Mouse (Mus musculus) v-Abl transformed pro-B cells (cell line): ENCODE results near the gene Gm49601.

Experiments used
- in situ Hi-C, 2 experiments: fragments of 400-800 bp; cut with MboI; formaldehyde crosslinking; loops; one replicate each; pipeline ENCODE4 v1.15.1; 2025; ENCODE audit not compliant: unreplicated experiment in 2 of 2

Gm49601 gene

DNA sequence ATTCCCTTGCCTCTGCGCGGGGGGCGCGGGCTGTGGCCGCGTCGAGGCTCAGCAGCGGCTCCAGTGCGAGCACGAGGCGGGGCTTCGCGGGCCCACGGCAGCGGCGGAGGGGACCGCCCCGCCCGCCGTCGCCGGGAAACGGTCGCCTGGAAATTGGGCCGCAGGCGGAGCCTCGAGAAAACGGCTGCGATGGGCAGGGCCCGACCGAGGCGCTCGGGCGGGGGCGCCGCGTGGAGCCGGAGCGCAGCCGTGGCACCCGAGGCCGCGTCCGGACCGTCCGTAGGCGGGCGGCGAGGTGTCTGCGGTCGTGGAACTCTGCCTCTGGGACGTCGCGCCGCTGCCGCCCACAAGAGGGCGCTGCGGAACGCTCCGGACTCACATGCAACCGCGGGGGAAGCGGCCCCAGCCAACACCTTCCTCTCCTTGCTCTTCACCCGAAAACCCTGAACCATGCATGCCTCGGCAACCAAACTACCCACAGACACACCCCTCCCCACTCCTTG is at the start of gene Gm49601:
Gene Gm49601 (minus strand): TSS at position 52 of the 503 bp plus-strand sequence.
- in situ Hi-C loops: no loop called here

DNA sequence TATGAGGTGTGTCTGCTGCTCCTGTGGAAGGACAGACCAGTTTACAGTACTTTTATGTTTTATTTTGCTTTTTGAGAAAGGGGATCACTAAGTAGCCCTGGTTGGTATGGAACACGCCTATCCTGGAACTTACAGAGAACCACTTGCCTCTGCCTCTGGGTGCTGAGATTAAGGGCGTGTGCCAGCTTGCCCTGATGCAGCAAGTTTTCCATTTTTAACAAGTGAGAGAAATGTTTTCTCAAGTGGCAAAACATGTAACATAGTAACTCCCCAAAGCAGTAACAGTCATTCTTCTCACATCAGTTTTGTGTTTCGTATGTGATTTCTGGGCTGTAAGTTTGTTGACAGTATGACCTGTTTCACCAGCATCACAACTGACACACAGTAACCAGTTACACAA is 46.8 kb upstream of the Gm49601 start:
- in situ Hi-C loops: no loop called here

DNA sequence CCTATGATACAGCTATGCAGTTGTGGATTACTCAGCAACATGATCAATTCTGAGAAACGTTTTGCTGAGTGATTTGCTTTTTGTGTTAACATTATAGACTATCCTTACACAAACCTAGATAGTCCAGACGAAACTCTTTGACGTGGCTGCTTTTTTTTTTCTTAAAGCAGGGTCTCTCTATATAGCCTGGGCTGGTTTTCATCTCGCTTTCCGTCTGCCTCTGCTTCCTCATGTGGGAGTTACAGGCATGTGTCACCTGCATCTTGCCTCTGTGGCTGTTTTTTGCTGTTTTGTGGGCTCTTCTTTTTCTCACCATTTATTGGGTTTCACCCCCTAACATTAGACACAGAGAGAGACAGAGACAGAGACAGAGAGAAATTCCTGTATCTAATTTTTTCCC is 45.8 kb upstream of the Gm49601 start:
- in situ Hi-C loops: no loop called here

DNA sequence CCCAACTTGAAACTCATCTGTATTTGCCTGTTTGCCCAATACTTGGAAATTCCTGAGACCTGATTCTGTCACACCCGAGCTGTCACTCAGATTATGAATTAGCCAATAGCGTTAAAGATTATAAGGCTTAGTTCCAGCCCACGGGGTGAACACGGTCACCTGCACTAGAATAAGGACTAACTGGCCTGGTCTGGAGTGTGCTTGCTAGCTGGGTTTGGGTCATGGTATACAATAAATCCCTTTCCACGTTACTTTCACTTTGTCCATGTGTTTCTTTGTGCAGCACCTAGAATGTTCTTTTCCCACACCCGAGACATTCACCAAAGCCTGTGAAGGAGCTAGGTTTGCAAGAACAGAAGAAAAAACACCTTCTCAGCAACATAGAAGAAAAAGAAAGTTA is 43.7 kb upstream of the Gm49601 start:
- in situ Hi-C loops: no loop called here

DNA sequence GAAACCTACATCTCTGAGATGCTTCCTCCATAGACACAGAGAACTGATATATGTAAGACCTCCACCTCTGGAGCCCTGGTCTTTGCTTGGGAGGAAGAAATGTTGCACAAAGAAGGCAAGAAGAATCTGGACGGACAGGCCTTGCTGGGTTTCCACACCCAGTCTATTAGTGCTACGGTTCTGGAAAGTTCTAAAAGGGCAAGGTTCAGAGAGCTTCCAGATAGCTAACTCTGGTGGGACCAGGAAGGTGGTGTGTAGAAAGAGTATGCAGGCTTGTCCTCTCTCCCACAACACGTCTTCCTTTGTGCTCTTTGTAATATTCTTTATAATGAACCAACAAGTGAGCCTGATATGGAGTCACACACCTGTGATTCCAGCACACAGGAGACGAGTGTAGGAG is 32.4 kb upstream of the Gm49601 start:
- in situ Hi-C loops: no loop called here

DNA sequence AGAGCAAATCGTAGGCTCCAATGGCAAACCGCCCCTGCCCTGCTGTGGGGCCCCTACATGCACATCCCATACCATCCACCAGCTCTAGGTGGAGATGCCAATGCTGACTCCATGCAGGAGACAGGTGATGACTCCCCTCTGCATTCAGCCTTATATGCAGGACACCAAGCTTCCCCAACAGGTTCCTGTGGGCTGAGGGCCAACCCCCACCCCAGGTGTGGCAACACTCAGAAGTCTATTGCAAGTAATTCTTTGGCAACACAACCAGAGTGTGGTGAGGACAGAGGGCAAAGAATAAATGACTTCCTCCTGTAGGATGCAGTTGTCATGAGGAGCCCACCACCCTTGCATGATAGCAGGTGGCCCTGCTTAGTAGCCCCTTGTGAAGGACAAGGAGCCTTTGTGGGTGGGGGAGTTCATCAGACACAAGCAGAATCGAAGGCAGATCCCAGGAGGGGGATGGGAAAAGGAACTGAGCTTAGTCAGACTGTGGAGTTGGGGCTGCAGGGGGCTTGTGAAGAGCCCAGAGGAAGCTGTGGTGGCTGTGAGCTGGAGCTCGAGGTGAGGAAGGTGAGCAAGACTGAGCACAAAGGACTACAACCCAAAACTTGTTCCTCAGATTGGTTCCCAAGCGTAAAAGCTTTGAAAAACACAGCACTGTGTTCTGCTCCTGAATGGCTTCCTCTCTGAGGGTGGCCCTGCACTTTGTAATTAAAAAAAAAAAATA is 29.3 kb upstream of the Gm49601 start:
- in situ Hi-C loops: no loop called here

DNA sequence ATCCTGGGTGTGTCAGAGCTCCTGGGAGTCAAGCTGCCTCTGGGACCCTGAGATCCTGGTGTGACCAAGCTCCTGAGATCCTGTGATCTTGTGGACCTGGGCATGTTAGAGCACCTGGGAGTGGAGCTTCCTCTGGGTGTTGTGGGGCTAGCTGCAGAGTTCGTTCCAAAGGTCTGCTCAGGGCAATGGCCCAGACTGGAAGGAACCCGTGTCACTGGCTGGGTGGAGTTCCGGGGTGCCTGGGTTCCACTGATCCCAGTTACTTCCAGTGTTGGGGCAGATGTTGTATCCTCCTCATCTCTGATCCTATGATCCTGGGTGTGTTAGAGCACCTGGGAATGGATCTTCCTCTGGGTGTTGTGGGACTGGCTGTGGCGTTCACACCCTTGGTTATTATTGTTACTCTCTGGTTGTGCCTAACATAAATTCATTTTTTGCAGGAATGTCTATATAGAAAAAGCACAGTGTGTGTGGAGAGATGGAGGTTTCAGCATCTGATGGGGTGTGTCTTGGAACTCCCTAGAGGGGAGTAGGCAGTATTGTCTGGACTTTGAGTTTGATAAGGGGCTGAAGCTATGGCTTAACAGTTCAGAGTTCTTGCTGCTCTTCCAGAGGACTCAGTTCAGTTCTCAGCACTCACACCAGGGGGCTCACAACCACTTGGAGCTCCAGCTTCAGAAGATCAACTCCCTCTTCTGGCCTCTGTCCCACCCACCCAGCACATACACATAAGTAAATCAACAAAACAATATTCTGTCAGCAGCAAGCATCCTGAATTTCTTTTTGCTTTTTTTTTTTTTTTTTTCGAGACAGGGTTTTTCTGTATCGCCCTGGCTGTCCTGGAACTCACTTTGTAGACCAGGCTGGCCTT is 27.3 kb upstream of the Gm49601 start:
- in situ Hi-C loops: no loop called here

DNA sequence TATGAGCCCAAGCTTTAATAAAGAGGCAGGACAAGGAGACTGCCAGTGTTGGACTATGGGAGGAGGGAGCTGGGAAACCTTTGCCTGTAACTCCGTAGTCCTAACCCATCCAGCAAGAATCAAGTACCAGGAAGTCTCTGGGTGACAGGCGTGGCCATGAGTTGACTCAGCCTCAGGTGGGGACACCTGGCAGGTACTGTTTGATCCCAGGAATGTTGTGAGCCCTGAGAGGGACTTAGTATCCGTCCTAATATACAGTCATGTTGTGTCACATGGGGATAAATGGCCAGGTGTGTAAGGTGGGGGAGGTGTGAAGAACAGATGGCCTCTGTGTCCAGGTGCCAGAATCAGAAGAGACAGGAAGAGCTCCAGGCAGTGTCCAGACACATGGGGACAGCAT is 22.9 kb upstream of the Gm49601 start:
- in situ Hi-C loops: no loop called here

DNA sequence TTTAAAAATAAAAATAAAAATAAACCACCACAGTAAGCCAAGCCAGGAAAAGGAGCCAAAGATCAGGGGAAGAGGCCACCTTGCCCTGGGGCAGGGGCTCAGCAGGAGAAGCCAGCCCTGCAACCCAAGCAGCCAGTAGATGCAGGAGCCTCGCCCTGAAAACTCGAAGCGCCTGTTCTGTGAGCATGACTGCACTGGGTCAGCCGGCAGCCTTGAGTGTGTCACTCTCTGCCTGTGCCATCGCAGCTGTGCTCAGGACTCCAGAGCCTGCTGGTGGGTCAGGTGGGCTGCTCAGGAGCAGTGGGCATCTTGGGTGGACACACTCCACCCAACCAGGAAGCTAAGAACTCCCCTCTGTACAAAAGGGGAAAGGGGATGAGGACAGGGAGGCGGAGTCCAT is 19.1 kb upstream of the Gm49601 start:
- in situ Hi-C loops: no loop called here

DNA sequence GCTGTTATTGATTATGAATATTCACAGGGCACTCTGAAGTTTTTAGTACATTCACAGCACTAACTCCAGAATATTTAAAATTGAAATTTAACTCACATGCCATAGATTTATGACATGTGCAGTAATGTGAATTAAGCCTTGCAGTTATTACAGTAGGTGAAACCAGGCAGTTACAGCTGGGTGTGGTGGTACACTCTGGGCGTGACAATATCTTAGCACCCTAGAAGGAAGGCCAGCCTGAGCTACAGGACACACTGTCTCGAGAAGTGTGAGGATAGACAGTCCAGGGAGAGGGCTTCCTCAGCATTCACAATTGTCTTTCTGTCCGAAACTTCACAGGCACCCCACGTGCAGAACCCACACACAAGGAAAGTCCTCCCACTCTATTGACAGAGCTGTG is 18.3 kb upstream of the Gm49601 start:
- in situ Hi-C loops: no loop called here

DNA sequence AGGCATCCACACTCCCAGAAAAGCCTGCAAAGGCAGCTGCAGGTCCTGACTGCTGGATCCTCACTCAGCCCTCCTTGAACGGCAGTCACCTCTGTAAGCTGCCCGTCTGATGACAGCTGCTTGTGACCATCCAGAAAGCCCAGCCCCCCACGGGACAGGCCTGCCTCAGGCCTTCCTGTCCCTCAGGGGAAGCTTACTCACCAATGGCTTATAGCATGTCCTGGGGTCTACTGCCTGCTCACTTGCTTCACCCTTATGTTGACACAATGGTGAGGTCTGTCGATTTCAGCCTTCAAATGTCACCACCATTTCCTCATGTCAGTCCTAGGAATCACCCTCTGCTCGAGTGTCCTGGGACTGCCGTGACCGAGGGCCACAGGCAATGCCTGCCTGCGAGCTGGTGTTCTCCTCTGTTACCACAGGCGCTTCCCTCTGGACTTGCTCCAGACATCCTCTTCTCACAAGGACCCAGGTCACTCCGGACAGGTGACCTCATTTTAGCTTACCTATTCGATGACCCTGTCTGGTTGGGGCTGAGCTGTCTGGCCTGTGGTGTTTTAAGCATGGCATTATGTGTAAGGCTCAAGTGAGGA is 17.3 kb upstream of the Gm49601 start:
- in situ Hi-C loops: no loop called here

DNA sequence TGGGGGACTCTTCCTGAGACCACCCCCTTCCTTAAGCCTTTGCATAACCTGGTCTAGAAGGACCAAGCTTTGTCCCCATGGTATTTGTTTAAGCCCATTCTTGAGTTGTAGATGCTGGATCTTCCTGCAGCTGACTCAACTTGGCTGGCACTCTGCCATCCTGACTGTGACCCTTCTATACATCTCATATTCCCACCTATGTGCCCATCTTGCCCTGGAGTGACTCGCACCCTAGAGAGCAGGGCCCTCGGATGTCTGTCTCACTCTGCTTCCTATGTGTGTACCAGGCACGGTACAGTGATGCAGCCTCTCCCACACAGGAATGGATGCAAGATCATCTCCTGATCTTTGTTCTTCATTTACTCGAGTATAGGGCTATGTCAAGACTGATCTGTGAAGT is 16.7 kb upstream of the Gm49601 start:
- in situ Hi-C loops: no loop called here

DNA sequence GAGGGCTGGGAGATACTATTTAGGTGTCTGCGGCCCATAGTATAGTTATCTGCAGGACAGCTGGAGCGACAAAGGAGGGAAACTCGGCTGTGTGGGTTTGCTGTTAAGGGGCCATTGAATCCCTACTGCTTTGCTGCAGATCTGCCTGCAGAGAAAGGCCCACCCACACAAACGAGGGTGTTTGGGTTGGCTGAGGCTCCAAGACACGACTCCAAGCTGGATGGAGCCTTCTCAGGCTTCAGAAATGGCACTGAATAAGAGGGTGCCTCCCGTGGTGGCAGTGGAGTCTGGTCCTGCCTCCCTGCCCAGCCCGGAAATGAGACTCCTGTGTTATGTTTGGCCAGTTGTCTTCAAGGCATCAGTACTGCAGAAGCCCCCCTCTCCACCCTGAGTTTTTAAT is 16.1 kb upstream of the Gm49601 start:
- in situ Hi-C loops: no loop called here

DNA sequence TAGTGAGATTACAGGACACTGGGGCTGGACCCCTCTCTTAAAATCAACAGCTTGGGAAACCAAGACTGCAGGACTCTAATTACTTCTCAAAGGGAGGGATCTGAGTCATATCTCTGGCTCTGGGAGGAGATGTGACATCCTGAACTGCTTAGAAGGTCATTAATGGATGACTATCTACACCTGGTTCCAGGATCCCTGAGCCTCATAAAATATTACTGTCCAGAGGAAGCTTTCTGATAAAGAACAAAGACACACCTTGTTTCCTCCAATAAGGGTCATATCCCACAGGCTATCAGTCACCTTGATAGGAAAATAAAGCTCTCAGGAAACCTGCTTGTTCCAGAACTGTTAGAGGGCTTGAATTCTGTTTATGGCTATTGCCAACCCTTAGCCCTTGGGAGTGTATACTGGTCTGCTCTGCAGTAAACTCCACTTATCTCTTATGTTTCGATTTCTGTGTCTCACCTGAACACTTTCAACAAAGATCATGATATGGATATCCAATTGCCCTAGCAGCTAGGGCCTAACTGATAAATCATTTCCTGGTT is 13.2 kb upstream of the Gm49601 start:
- in situ Hi-C loops: no loop called here

DNA sequence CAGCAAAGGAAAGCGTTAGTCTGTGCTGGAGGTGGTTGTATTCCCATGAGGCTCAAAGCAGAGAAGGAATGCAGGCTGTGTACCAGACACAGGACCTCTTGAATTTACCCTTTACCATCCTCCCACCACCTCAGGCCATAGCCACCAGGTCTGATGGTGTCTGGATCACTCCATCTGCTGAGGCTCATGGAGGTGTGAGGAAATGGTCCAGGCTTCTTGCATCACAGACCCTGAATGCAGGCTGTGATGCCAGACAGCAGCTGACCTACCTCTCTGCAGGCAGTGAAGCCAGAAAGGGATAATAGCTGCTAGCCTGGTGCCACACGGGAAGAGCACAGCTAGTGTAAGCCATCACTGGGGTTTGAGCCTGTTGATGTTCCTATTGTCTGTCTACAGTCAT is 12.2 kb upstream of the Gm49601 start:
- in situ Hi-C loops: no loop called here

DNA sequence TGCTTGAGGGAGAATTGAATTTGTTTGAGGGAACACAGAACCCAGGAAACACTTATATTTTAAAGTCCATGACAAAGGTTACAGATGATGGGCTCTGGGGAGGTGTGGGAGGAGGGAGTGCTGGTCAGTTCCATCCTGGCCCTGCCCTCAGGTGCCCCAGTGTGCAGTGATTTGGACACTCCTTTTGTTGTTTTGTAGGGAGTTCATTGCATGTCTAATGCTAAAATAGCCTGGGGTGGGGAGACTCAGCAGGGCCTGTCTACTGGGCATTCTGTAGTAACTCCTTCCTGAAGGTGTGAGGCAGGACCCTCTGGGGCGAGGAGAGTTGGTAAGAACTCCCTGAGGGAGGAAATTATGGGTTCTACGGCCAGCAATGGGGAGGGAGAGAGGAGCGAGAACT is 10.6 kb upstream of the Gm49601 start:
- in situ Hi-C loops: no loop called here

DNA sequence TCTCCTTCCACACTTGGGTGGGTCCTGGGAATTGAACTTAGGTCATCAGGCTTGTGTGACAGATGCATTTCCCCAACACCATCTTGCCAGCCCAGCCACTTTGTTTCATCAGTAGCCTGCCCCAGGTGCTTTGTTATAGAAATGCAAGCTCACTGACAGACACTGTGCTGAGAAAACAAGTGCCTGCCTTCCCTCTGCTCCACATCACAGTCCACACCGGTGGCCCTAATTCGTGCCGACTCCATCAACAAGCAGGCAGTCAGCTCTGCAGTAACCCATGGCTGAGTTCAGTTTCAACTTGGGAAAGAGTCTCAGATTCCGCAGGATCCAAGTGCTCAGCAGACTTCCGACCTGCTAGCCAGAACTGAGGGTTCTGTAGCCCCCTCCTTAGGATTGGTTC is 10.2 kb upstream of the Gm49601 start:
- in situ Hi-C loops: no loop called here

DNA sequence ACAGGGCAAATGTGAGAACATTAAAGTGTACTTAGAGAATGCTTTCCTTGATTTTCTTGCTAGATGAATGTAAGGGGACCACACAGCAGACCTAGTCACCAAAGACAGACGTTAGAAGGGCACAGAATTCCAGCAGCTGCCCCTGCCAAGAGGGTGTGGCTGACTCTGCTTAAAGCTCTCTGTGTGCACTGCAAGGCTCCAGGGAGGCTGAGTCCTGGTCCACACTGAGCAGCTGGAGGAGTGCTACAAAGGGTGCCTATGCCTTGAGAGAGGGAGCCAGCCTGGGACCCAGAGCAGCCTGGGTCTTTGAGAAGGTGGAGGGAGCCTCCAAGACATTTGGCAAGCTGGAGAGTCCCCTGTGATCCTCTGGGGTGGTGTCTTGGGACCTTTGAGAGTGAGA is 7.1 kb upstream of the Gm49601 start:
- in situ Hi-C loops: no loop called here

DNA sequence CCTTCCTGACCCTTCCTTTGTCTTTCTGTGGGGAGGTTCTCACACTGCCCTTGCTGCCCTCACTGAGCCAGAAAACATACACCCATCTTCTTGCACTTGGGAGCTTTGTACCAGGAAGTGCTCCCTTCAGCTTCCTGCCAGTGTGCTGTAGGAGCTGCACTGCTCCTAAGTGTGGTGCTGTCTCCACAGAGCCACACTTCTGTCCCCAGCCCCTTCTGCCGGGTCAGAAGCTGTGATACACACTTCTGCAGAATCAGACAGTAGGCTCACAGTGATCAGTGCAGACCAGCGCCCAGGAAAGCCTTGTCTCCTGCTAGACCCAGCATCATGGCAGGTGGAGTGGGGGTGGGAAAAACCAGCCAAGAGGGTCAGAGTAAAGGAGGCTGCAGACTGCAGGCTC is 6.6 kb upstream of the Gm49601 start:
- in situ Hi-C loops: no loop called here

DNA sequence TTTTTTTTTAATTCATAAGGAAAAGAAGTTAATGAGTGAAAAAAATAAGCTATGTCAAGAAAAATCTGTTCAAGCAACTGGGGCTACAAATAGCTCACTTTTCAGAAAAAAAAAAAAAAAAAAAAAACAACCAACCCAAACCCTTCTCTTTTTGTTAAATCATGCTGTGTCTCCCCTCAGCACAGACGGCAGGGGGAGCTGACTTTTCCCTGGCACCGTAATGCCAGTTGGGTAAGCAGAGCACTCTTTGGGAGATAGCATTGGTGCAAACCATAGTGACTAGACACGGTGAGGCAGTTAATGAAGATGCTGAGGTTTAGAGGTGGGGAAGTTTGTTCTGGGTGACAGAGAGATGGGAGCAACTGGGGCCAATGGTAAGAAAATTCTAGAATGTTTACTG is 5.8 kb upstream of the Gm49601 start:
- in situ Hi-C loops: no loop called here

DNA sequence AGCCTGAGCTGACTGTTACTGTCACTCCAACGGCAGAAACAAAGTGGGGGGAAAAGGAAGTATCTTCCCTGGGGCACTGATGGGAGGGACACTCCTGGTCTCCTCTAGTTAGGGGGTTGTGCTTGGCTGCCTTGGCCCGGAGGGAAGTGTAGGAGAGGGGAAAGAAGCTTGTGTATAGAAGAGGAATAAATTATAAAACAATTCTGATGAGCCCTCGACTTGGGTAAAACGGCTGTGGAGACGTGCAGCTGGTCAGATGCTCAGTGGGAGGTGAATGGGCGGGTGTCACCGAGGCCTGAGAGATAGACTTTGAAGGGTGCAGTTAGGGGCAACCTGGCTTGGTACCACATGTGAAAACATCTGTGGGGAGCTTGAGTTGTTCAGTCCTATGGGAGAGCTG is 4.9 kb upstream of the Gm49601 start:
- in situ Hi-C loops: no loop called here
